Mouse (Mus musculus): ENCODE measurements around the gene Map4k3.

DNA sequence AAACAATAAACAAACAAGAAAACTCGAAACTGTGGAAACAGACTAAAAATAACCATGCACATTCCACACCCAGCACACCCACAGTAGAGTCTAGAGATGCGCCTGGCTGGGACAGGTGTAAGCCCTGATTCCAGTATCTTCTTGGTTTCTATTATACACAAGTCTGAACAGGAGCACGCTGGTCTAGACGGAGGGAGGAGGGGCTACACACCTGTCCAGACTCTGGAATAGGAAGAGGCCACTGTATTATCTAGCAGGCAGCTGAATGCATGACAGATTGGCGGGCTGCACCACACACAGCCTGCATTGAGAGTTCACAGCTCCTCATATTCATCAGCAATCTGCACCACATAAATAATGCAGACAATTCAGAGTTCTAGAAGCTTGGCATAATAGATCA is 26.6 kb downstream of the Map4k3 start:
- TF ChIP-seq EP300 (IDR thresholded peaks at IDR 0.05; ENCODE audit: insufficient read depth, low read depth, low read length) (no peak), CTCF (IDR thresholded peaks at IDR 0.05) (no peak), POLR2A (IDR thresholded peaks at IDR 0.05; ENCODE audit: insufficient read depth, low read depth, low read length) (no peak)

Measured in heart, adult 2 months (tissue).